In genomic region chr8:83342693-83343092, GRCm38 (mm10) we compare ENCODE assay signal across 12 mouse cellular contexts. TPM values are rescaled to one million over a fixed set of nuclear protein-coding genes. Genes with fewer than 3 reads are reported as not detected.
DNase-seq lines count a peak whose midpoint lies in the region; ATAC-seq and TF ChIP-seq lines count a peak whose summit lies in the region.
"Had no signal": no experiment of that assay in that cellular context is flagged by ENCODE, and none has a peak within 500 bp of the region (broad histone marks: within the 10 kb centered on the region; RNA-seq: fewer than 3 reads in every experiment).

No protein-coding gene starts in this region.

- H3K4me3 ChIP-seq in kidney, postnatal 0 days (replicated peaks; ENCODE audit: low read depth, low read length) = no peak overlapping the region
- H3K4me3 ChIP-seq in kidney, embryonic 15.5 days (replicated peaks) = no peak overlapping the region

- intact Hi-C loops in heart, postnatal 36 days (cut with DNase I) = loop anchor here (1.0 to 5.0 kb wide), 3 partner anchors 40 to 242 kb away; no protein-coding TSS in a partner anchor

- H3K27me3 ChIP-seq in kidney, postnatal 0 days (ENCODE audit: insufficient read depth, low read length) = no peaks in the 10 kb centered on the region
- H3K27me3 ChIP-seq in kidney, embryonic 15.5 days = no peaks in the 10 kb centered on the region

- ATAC-seq in kidney, postnatal 0 days (replicated peaks; ENCODE audit: low FRiP score, low read depth) = no peak
- no peak for ATAC-seq in kidney, embryonic 15.5 days (replicated peaks; ENCODE audit: low FRiP score)

- peak; percentile 72 for TF ChIP-seq CTCF in kidney, postnatal 0 days (IDR thresholded peaks at IDR 0.05; ENCODE audit: low read depth)

- H3K9ac ChIP-seq in kidney, postnatal 0 days (ENCODE audit: low read depth, low read length) = no peak overlapping the region
- no peak overlapping the region for H3K9ac ChIP-seq in kidney, embryonic 15.5 days

- H3K9me3 ChIP-seq in kidney, postnatal 0 days (replicated peaks; ENCODE audit: low read length) = no peaks in the 10 kb centered on the region
- no peaks in the 10 kb centered on the region for H3K9me3 ChIP-seq in kidney, embryonic 15.5 days (replicated peaks)

- no peaks in the 10 kb centered on the region for H3K36me3 ChIP-seq in kidney, postnatal 0 days (ENCODE audit: insufficient read depth, low read length)
- H3K36me3 ChIP-seq in kidney, embryonic 15.5 days = no peaks in the 10 kb centered on the region

- H3K4me1 ChIP-seq in kidney, postnatal 0 days (replicated peaks; ENCODE audit: insufficient read depth, low read length) = no peaks in the 10 kb centered on the region
- no peaks in the 10 kb centered on the region for H3K4me1 ChIP-seq in kidney, embryonic 15.5 days

- no peak overlapping the region for H3K4me2 ChIP-seq in kidney, postnatal 0 days (ENCODE audit: low read length)
- H3K4me2 ChIP-seq in kidney, embryonic 15.5 days = no peak overlapping the region

- no peak overlapping the region for H3K27ac ChIP-seq in kidney, postnatal 0 days
- no peak overlapping the region for H3K27ac ChIP-seq in kidney, embryonic 15.5 days
- H3K27ac ChIP-seq: macrophage had no signal

- DNase-seq in cerebellum, adult 9-10 months = peak; percentile 36
- DNase-seq in cerebellum, postnatal 4 days (ENCODE audit: low spot score in 2 of 2) = no peak
- DNase-seq in kidney, postnatal 0 days (ENCODE audit: low spot score) = peak; percentile 65
- DNase-seq in 416B (ENCODE audit: low read depth) = peak; percentile 40
- peak; percentile 71 for DNase-seq in embryo, embryonic 10.5 days (ENCODE audit: low spot score)
- no peak for DNase-seq in ovary, adult 18-20 months (ENCODE audit: low spot score)
- DNase-seq in heart, postnatal 36 days = no peak
- DNase-seq: gastrocnemius, postnatal 10 days had no signal

RNA-seq across cellular contexts. Expression of gene Mgat4d, which starts 5.6 kb away (rescaled TPM):
- polyA plus RNA-seq in kidney, postnatal 0 days (2015; fragmentation: Nextera tagmentation; extraction: Ambion mirVana) = not detected in 2 replicates
- not detected in 2 replicates for polyA plus RNA-seq in kidney, embryonic 15.5 days (2015; fragmentation: Nextera tagmentation; extraction: Ambion mirVana)
- not detected for total RNA-seq in heart, postnatal 36 days (2021)
- total RNA-seq: gastrocnemius, postnatal 10 days had no signal
- polyA plus RNA-seq: C2C12; kidney, embryonic 16.5 days; macrophage had no signal

RNA-seq across cellular contexts. Expression of gene Elmod2, which starts 10.4 kb away (rescaled TPM):
- 10.4 and 10.9 TPM in 2 replicates for polyA plus RNA-seq in kidney, postnatal 0 days (2015; fragmentation: Nextera tagmentation; extraction: Ambion mirVana)
- 16.3 TPM in 2 replicates for polyA plus RNA-seq in kidney, embryonic 15.5 days (2015; fragmentation: Nextera tagmentation; extraction: Ambion mirVana)
- 10 to 100 TPM; 11.3 to 11.8 TPM for total RNA-seq in heart, postnatal 36 days (2021)

RNA-seq across cellular contexts. Expression of gene Clgn, which starts 47.0 kb away (rescaled TPM):
- polyA plus RNA-seq in kidney, postnatal 0 days (2015; fragmentation: Nextera tagmentation; extraction: Ambion mirVana) = 0.03 and 0.05 TPM in 2 replicates
- 0.25 and 0.26 TPM in 2 replicates for polyA plus RNA-seq in kidney, embryonic 15.5 days (2015; fragmentation: Nextera tagmentation; extraction: Ambion mirVana)
- not detected for total RNA-seq in heart, postnatal 36 days (2021)
- polyA plus RNA-seq: C2C12, macrophage had no signal

RNA-seq across cellular contexts. Expression of gene Ucp1, which starts 52.5 kb away (rescaled TPM):
- polyA plus RNA-seq in kidney, postnatal 0 days (2015; fragmentation: Nextera tagmentation; extraction: Ambion mirVana) = 0.07 TPM in 1 of 2 replicates, not detected in the other
- polyA plus RNA-seq in kidney, embryonic 15.5 days (2015; fragmentation: Nextera tagmentation; extraction: Ambion mirVana) = not detected in 2 replicates
- 10 to 100 TPM in 1 of 2 experiments, 1 to 10 TPM in 1; 2.4 to 22.1 TPM for total RNA-seq in heart, postnatal 36 days (2021)
- total RNA-seq: gastrocnemius, postnatal 10 days had no signal
- polyA plus RNA-seq: C2C12; kidney, embryonic 16.5 days; macrophage had no signal

Comparison
In these comparisons a context has a peak if more than half of its experiments do, and no peak if none do; other contexts are left out.
1. DNase-seq: peak in cerebellum, adult 9-10 months (single experiment), kidney, postnatal 0 days (single experiment), 416B (single experiment) and embryo, embryonic 10.5 days (single experiment); none in cerebellum, postnatal 4 days (0 of 2), ovary, adult 18-20 months (single experiment) and heart, postnatal 36 days (0 of 2).